Mouse (Mus musculus) heart, postnatal 25 days (tissue): ENCODE measurements around the gene Oxsr1. TPM values are rescaled to one million over a fixed set of nuclear protein-coding genes. Genes with fewer than 3 reads are reported as not detected.

Source experiments
- total RNA-seq, 2 experiments: library from RNA; stranded (reverse); gene quantifications; 2 replicates each; pipeline ENCODE4 v1.2.3; 2021

Oxsr1 gene
- total RNA-seq, 2 experiments from 2014 or later: 43.8 to 44.2 TPM

Other genes starting within 250 kb of the Oxsr1 start
- 10 to 100 TPM; 17.9 to 20.0 TPM for gene Plcd1, start 228.9 kb downstream of the Oxsr1 start, total RNA-seq
- under 1 TPM in 1 of 2 experiments, not detected in 1; 0.10 TPM for gene Dlec1, start 219.9 kb downstream of the Oxsr1 start, total RNA-seq
- 1 to 10 TPM; 1.7 to 1.8 TPM for gene Acaa1b, start 165.3 kb downstream of the Oxsr1 start, total RNA-seq
- gene Gm47289, start 163.3 kb downstream of the Oxsr1 start, total RNA-seq: not detected
- gene Slc22a13, start 113.3 kb downstream of the Oxsr1 start, total RNA-seq: not detected
- 10 to 100 TPM; 83.0 to 88.6 TPM for gene Acaa1a, start 17.2 kb upstream of the Oxsr1 start, total RNA-seq
- gene Myd88, start 19.0 kb upstream of the Oxsr1 start, total RNA-seq: 10 to 100 TPM; 12.2 to 14.3 TPM
- gene Xylb, start 35.0 kb upstream of the Oxsr1 start, total RNA-seq: under 1 TPM; 0.16 to 0.42 TPM
- gene Slc22a14, start 43.1 kb upstream of the Oxsr1 start, total RNA-seq: under 1 TPM in 1 of 2 experiments, not detected in 1; 0.17 TPM
- gene Acvr2b, start 79.7 kb upstream of the Oxsr1 start, total RNA-seq: 1 to 10 TPM; 5.8 to 6.5 TPM
- gene Exog, start 122.5 kb upstream of the Oxsr1 start, total RNA-seq: 1 to 10 TPM; 2.4 to 2.5 TPM